Mouse (Mus musculus) CH12.LX (cell line): ENCODE measurements around the gene Mgll.

ENCODE experiments used
- CTCF ChIP-seq, 2 experiments: IDR thresholded peaks in 1 of 2; conservative IDR thresholded peaks in 1 of 2; 2 replicates each; pipeline ENCODE4 v1.5.1; 2011 to 2012; ENCODE audit warnings: low read depth in 2 of 2, low read length in 2 of 2, improper control_type of control experiment in 1 of 2, inconsistent platforms in 1 of 2, mild to moderate bottlenecking in 1 of 2, moderate library complexity in 1 of 2
- E2F4 ChIP-seq: IDR thresholded peaks from 2 replicates; pipeline ENCODE4 v1.6.1; 2011; ENCODE audit warnings: low read depth, low read length, improper control_type of control experiment; ENCODE audit not compliant: insufficient replicate concordance
- ELF1 ChIP-seq: IDR thresholded peaks from 2 replicates; pipeline ENCODE4 v1.6.1; 2014; ENCODE audit warnings: low read depth, mild to moderate bottlenecking, inconsistent platforms, low read length, improper control_type of control experiment
- KAT2A ChIP-seq: IDR thresholded peaks from 2 replicates; pipeline ENCODE4 v1.6.1; 2012; ENCODE audit warnings: low read length, improper control_type of control experiment, inconsistent platforms; ENCODE audit not compliant: insufficient replicate concordance
- MAX ChIP-seq: IDR thresholded peaks from 2 replicates; pipeline ENCODE4 v1.6.1; 2011; ENCODE audit warnings: low read length, improper control_type of control experiment
- MYC ChIP-seq: IDR thresholded peaks from 2 replicates; pipeline ENCODE4 v1.6.1; 2011; ENCODE audit warnings: low read depth, mild to moderate bottlenecking, improper control_type of control experiment, low read length
- POLR2A ChIP-seq: IDR thresholded peaks from 2 replicates; pipeline ENCODE4 v1.6.1; 2011; ENCODE audit warnings: low read depth, mild to moderate bottlenecking, improper control_type of control experiment, low read length
- RCOR1 ChIP-seq: conservative IDR thresholded peaks from 2 replicates; pipeline ENCODE4 v1.6.1; 2012; ENCODE audit warnings: low read depth, mild to moderate bottlenecking, inconsistent platforms, low read length, improper control_type of control experiment
- SIN3A ChIP-seq: IDR thresholded peaks from 2 replicates; pipeline ENCODE4 v1.6.1; 2012; ENCODE audit warnings: low read length, improper control_type of control experiment, inconsistent platforms
- TBP ChIP-seq: conservative IDR thresholded peaks from 2 replicates; pipeline ENCODE4 v1.6.1; 2011; ENCODE audit warnings: low read depth, low read length, improper control_type of control experiment
- TCF12 ChIP-seq: IDR thresholded peaks from 2 replicates; pipeline ENCODE4 v1.6.1; 2014; ENCODE audit warnings: low read depth, mild to moderate bottlenecking, inconsistent platforms, low read length, improper control_type of control experiment
- USF1 ChIP-seq: IDR thresholded peaks from 2 replicates; pipeline ENCODE4 v1.6.1; 2014; ENCODE audit warnings: low read depth, mild to moderate bottlenecking, inconsistent platforms, low read length, improper control_type of control experiment
- ZC3H11A ChIP-seq: IDR thresholded peaks from 2 replicates; pipeline ENCODE4 v1.6.1; 2012; ENCODE audit warnings: low read depth, mild to moderate bottlenecking, inconsistent platforms, low read length, improper control_type of control experiment
- ZMIZ1 ChIP-seq: IDR thresholded peaks from 2 replicates; pipeline ENCODE4 v1.6.1; 2012; ENCODE audit warnings: low read depth, mild to moderate bottlenecking, inconsistent platforms, low read length, improper control_type of control experiment

DNA sequence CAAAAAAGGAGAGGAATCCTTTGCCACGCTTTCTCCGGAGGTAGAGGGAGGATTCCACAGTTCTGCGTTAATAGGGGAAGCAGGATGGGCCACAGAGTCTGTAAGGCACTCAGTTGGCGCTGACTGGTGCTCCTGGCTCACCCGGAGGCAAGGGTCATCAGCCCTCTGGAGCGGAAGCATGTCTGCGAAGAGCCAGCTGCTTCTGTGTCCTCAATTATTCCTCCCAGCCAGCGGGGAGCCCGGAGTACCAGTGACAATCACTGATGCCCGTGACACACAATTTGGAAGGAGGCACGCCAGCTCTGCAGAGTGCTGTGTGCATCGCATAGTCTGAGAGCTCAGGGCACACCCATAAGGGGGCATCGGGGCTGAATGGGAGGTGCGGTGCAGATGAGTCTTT, 63.3 kb downstream of the Mgll start:
- TF ChIP-seq POLR2A (0 out of 2 replicates have a peak, but pooled peaks have one; percentile 11), SIN3A (no peak), ZC3H11A (no peak), CTCF (conservative IDR thresholded peaks at IDR 0.05 in 1 of 2, IDR thresholded peaks at IDR 0.05 in 1 of 2; ENCODE audit: low read depth in 2 of 2, low read length in 2 of 2) (no peak), KAT2A (no peak), USF1 (no peak), E2F4 (no peak), RCOR1 (no peak), TCF12 (no peak), TBP (no peak), ELF1 (no peak), MAX (no peak), MYC (no peak), ZMIZ1 (no peak)
